Mouse (Mus musculus) liver, embryonic 11.5 days (tissue): ENCODE measurements around the gene Ube2g2. TPM values are rescaled to one million over a fixed set of nuclear protein-coding genes. Genes with fewer than 3 reads are reported as not detected.

Source experiments
- ATAC-seq: fragments of 200-750 bp; cut with Nextera tagmentation; replicated peaks from 2 replicates; pipeline ENCODE4 v1.8.0; 2017; ENCODE audit warnings: moderate number of reproducible peaks, mild to moderate bottlenecking, moderate TSS enrichment, moderate library complexity; ENCODE audit not compliant: low FRiP score
- DNase-seq: peaks from one replicate; pipeline ENCODE4 v3.0.0-alpha.2; 2017; ENCODE audit warnings: low spot score
- H3K27ac ChIP-seq: fragments of 300-500 bp; sonication (generic); 2 replicates; pipeline ENCODE4 v1.5.1; 2014; ENCODE audit warnings: mild to moderate bottlenecking, low read depth, low read length, control low read depth
- H3K27me3 ChIP-seq: fragments of 300-500 bp; sonication (generic); replicated peaks from 2 replicates; pipeline ENCODE4 v1.6.1; 2014; ENCODE audit warnings: low read length, mixed read lengths; ENCODE audit not compliant: control insufficient read depth, insufficient read depth
- H3K36me3 ChIP-seq: fragments of 300-500 bp; sonication (generic); 2 replicates; pipeline ENCODE4 v1.6.1; 2014; ENCODE audit warnings: mild to moderate bottlenecking, low read length, moderate library complexity, mixed read lengths; ENCODE audit not compliant: control insufficient read depth, insufficient read depth
- H3K4me1 ChIP-seq: fragments of 300-500 bp; sonication (generic); replicated peaks from 2 replicates; pipeline ENCODE4 v1.6.1; 2014; ENCODE audit warnings: low read length, mixed read lengths; ENCODE audit not compliant: control insufficient read depth, insufficient read depth
- H3K4me2 ChIP-seq: fragments of 300-500 bp; sonication (generic); 2 replicates; pipeline ENCODE4 v1.6.1; 2014; ENCODE audit warnings: mild to moderate bottlenecking, control low read depth, moderate library complexity
- H3K4me3 ChIP-seq: fragments of 300-500 bp; sonication (generic); 2 replicates; pipeline ENCODE4 v1.5.1; 2014; ENCODE audit warnings: low read depth, low read length, control low read depth
- H3K9ac ChIP-seq: fragments of 300-500 bp; sonication (generic); 2 replicates; pipeline ENCODE4 v1.6.1; 2014; ENCODE audit warnings: low read depth, low read length, control low read depth
- H3K9me3 ChIP-seq: fragments of 300-500 bp; sonication (generic); 2 replicates; pipeline ENCODE4 v1.6.1; 2016; ENCODE audit warnings: low read length, inconsistent platforms, mixed read lengths; ENCODE audit not compliant: control insufficient read depth
- WGBS: fragments of 180-500 bp; shearing (Covaris S2); extraction: QIAGEN DNeasy Blood & Tissue Kit; methylation state at CpG from one replicate; pipeline ENCODE4 v1.1.7; 2014; 5-methylcytosine and 5-hydroxymethylcytosine counted together
- polyA plus RNA-seq: library from polyadenylated mRNA; unstranded; fragments of >200 nt; fragmentation: Nextera tagmentation; extraction: Ambion mirVana; gene quantifications from 2 replicates; pipeline ENCODE4 v1.2.1, GENCODE M21; 2014

The Ube2g2 gene
- polyA plus RNA-seq, 1 experiment from 2014 or later: 67.9 TPM

DNA sequence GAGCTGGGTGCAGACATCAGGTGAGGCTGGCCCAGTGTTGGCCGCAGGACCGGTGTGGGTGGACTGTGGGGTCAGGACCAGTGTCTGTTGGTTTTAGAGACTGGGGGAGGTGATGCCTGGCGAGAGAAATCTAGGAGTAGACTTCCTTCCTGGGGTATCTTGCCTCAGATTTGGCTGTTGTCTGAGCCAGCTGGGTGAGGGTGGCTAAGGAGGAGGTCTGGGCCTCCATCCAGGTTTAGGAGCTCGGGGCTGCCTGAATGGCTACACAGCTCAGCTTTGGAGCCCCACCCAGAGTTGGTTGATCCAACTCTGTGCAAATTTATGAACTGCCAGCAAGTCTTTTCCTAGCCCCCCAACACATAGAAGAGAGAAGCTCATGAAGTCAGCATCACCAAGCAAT lies 45.3 kb downstream of the Ube2g2 start:
- 65% methylated on average over 4 of the region's 4 CpGs for WGBS
- H3K27ac ChIP-seq: no peak overlapping the region
- H3K36me3 ChIP-seq: no peaks in the 10 kb centered on the region
- peaks cover 6% of the 10 kb centered on the region; the same call in 1 of the 2 replicates for H3K4me1 ChIP-seq
- H3K4me2 ChIP-seq: no peak overlapping the region
- no peak overlapping the region for H3K4me3 ChIP-seq
- H3K9me3 ChIP-seq: no peaks in the 10 kb centered on the region
- peaks cover 23% of the 10 kb centered on the region for H3K27me3 ChIP-seq
- ATAC-seq: no peak
- DNase-seq: no peak
- no peak overlapping the region for H3K9ac ChIP-seq

DNA sequence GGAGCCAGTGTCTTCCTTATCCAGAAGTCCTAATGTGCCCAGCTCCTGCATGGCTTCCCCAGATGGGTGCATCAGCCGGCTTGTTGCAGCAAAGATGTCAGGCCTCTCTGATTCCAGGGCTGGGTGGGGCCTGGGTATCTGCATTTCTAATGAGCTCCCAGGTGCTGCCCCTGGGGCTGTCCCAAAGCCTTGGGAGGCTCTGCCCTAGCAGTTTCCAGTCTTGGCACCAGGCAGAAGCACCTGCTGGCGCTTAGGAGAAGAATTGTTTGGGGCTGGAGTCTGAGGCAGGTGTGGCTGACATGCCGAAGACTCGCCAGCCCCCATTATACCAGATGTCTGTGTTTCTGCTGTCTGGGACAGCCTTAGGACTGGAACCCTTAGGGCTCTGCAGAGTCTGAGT lies 48.6 kb downstream of the Ube2g2 start:
- peaks cover 14% of the 10 kb centered on the region for H3K27me3 ChIP-seq
- H3K4me2 ChIP-seq: no peak overlapping the region
- H3K4me3 ChIP-seq: no peak overlapping the region
- H3K27ac ChIP-seq: peak overlapping the region; percentile 54
- no peak for ATAC-seq
- 75% methylated on average over 4 of the region's 4 CpGs for WGBS
- H3K9me3 ChIP-seq: no peaks in the 10 kb centered on the region
- peaks cover 6% of the 10 kb centered on the region for H3K4me1 ChIP-seq
- no peaks in the 10 kb centered on the region for H3K36me3 ChIP-seq
- no peak overlapping the region for H3K9ac ChIP-seq
- no peak for DNase-seq

DNA sequence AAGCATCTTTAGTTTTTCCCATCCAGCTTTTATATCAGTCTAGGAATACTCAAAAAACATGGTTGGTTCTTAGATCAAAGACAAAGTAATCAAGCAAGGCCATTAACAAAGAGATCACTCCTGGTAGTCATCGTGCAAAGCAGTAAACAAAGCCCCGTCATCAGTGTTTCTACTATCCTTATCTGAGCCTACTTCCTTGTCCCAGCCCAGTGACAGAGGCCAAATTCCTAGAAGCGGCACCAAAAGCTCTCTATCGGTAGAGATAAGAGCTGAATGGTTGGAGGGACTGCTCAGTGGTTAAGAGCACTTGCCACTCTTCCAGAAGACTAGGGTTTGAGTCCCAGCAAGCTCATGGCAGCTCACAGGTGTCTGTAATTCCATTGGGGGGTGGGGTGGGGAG lies 49.4 kb downstream of the Ube2g2 start:
- H3K9ac ChIP-seq: no peak overlapping the region
- peak overlapping the region; percentile 23 for H3K4me2 ChIP-seq
- no peaks in the 10 kb centered on the region for H3K36me3 ChIP-seq
- H3K4me1 ChIP-seq: peaks cover 6% of the 10 kb centered on the region
- peak overlapping the region; percentile 54 for H3K27ac ChIP-seq
- peak; percentile 94 for ATAC-seq
- 9% methylated on average over 4 of the region's 4 CpGs for WGBS
- no peak for DNase-seq
- H3K4me3 ChIP-seq: no peak overlapping the region
- H3K9me3 ChIP-seq: no peaks in the 10 kb centered on the region
- H3K27me3 ChIP-seq: peaks cover 18% of the 10 kb centered on the region

DNA sequence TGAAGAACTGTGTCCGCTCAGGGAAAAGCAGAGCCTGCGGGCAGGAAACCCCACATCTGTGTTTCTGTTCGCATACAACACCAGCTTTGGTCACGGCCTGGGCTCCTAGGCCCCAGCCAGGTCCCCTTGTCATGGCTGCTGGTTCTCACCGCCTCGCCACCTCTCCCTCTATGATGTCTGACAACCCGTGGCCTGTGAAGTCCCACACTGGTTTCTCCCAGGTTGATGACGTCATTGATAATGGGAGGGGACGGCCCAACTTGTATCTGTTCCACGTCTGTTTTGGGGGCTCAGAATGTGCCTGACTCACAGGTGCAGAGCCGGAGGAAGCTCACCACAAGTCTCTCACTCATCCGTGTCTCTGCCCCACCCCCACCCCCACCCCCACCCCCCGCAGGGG lies 51.7 kb downstream of the Ube2g2 start:
- H3K4me2 ChIP-seq: no peak overlapping the region
- H3K9me3 ChIP-seq: no peaks in the 10 kb centered on the region
- ATAC-seq: no peak
- H3K36me3 ChIP-seq: no peaks in the 10 kb centered on the region
- no peak overlapping the region for H3K9ac ChIP-seq
- 55% methylated on average over 13 of the region's 13 CpGs for WGBS
- H3K27me3 ChIP-seq: peaks cover 39% of the 10 kb centered on the region
- no peak overlapping the region for H3K4me3 ChIP-seq
- DNase-seq: no peak
- no peak overlapping the region for H3K27ac ChIP-seq
- peaks cover 6% of the 10 kb centered on the region for H3K4me1 ChIP-seq

DNA sequence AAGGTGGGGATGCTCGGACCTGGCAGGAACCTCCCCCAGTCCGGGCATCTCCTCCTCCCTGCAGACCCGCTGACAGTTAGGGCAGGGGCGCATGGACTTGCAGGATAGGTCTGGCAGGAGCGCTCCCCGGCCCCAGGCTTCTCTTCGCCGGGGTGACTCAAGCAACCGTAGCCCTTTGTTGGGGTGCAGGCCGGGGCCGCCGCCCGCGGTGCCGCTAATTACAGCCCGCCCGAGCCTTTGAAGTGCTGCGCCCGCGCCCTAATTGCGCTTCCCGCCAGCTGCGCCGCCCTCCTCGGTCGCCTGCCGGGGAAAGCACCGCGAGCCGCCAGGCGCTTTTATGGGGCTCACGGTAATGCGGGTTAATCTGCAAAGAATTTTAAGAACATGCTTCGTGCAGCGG lies 55.5 kb downstream of the Ube2g2 start:
- Histone ChIP-seq H3K27me3 (peaks cover 52% of the 10 kb centered on the region), H3K4me2 (peak overlapping the region; percentile 51), H3K9me3 (no peaks in the 10 kb centered on the region), H3K36me3 (no peaks in the 10 kb centered on the region), H3K4me1 (no peaks in the 10 kb centered on the region; the same call in 1 of the 2 replicates), H3K4me3 (peak overlapping the region; percentile 22; the same call in 1 of the 2 replicates), H3K27ac (no peak overlapping the region), H3K9ac (no peak overlapping the region)
- ATAC-seq (no peak), DNase-seq (no peak)
- WGBS: 4% methylated on average over 35 of the region's 35 CpGs

DNA sequence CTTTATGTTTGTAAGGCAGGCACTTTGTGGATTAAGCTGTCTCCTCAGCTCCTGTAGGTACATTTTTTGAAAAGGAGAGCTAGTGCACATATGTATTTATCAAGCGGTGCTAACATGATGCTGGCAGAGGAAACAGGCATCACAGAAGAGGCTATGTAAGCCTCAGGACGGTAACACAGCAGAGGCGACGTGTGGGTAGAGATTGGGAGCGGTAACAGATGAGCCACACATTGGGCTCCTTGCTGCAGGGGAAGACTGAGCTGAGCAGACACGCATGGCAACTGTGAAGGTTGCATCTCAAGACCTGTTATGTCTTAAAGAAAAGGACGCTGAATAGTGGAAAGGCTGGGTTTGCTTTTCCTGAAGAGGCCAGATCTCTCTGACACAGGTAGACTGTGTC lies 60.9 kb downstream of the Ube2g2 start:
- Histone ChIP-seq H3K36me3 (no peaks in the 10 kb centered on the region), H3K4me1 (no peaks in the 10 kb centered on the region), H3K27ac (no peak overlapping the region), H3K27me3 (peaks cover 70% of the 10 kb centered on the region), H3K4me2 (no peak overlapping the region), H3K9ac (no peak overlapping the region), H3K9me3 (no peaks in the 10 kb centered on the region), H3K4me3 (no peak overlapping the region)
- DNase-seq (no peak), ATAC-seq (no peak)
- WGBS: 68% methylated on average over 7 of the region's 7 CpGs

DNA sequence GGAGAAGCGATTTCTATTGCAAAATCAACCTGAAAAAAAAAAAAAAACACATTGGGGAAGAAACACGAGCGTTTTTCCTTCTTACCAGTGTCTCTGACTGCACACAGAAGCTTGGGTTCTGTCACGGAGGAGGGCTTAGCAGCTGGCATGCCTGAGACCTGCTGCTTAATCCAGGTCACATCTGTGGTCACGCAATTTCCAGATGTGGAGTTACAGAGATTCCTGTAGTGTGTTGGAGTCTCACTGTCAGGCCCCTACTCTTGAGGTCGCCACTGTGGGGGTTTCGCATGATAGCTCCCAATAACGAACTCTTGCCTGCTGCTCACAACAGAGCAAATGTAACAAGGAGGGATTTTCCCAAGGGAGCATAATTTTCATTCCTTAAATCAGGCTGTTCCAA lies 62.1 kb downstream of the Ube2g2 start:
- no peak overlapping the region for H3K9ac ChIP-seq
- DNase-seq: no peak
- 39% methylated on average over 8 of the region's 8 CpGs for WGBS
- H3K4me2 ChIP-seq: no peak overlapping the region
- no peaks in the 10 kb centered on the region for H3K9me3 ChIP-seq
- H3K27ac ChIP-seq: no peak overlapping the region
- H3K4me1 ChIP-seq: no peaks in the 10 kb centered on the region
- H3K36me3 ChIP-seq: no peaks in the 10 kb centered on the region
- H3K4me3 ChIP-seq: no peak overlapping the region
- no peak for ATAC-seq
- H3K27me3 ChIP-seq: peaks cover 72% of the 10 kb centered on the region

DNA sequence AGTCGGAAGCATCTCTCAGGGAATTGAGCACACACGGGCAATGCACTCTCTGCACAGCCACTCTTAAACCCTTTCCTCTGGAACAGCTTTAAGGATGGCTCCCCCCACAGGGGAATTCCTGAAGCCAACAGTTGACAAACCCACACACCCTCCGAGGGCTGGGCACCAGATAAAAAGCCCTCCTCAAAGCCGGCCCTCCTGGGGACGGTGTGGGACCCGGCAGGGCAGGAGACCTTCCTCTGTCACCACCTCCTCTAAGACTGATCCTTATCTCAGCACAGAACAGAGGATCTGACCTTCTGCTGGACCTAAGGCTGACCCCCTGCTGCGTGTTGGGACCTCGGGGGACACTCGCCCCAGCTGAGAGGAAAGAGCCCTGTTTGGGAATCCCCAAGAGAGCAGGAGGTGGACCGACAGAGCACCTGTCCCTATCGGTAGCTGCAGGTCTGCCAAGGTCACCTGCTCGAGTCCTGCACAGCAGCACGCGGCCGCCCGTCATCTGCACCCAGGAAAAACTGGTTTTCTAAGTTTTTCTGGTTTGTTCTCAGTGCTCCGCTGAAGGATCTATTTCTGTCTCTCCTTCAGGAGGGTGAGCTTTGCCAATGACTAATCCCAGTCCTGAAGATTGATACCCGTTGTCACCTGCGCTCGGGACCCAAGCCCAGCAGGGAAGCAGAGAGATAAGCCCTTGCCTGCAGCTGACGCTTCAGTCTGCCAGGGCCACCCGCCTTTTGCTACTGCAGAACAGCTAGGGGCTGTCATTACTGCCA lies 64.0 kb downstream of the Ube2g2 start, which contains the start of gene Tspear:
Gene Tspear (plus strand): TSS at position 675 of the 770 bp plus-strand sequence.
- Histone ChIP-seq H3K9me3 (no peaks in the 10 kb centered on the region), H3K4me3 (no peak within 1 kb of the TSS), H3K9ac (no peak within 1 kb of the TSS), H3K4me1 (no peaks in the 10 kb centered on the region), H3K27ac (no peak within 1 kb of the TSS), H3K27me3 (peaks cover 72% of the 10 kb centered on the region), H3K36me3 (no peaks in the 10 kb centered on the region), H3K4me2 (no peak within 1 kb of the TSS)
- no peak for DNase-seq
- ATAC-seq: no peak
- 7% methylated on average over 22 of the region's 22 CpGs for WGBS

DNA sequence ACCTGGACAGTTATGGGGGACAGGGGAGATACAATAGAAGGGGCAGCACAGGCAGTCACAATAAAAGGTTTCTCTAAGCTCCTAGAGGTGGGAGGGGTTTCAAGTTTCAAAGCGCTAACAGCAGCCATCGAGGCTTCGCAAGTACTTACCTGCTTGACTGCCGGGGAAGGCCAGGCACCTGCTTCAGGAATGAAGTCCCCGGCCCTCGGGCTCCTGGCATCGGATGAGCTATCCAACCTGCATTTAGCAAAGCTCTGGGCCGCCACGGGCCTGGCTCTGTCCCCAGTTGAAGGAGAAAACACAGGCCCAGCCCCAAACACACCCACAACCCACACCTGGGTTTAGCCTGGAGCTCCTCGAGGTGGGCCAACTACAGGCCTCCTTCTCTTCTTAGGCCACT lies 64.9 kb downstream of the Ube2g2 start:
- Histone ChIP-seq H3K9me3 (no peaks in the 10 kb centered on the region), H3K27me3 (peaks cover 74% of the 10 kb centered on the region), H3K4me2 (no peak overlapping the region), H3K4me3 (no peak overlapping the region), H3K4me1 (no peaks in the 10 kb centered on the region), H3K36me3 (no peaks in the 10 kb centered on the region), H3K27ac (no peak overlapping the region), H3K9ac (no peak overlapping the region)
- WGBS: 27% methylated on average over 10 of the region's 10 CpGs
- ATAC-seq (no peak), DNase-seq (no peak)
